Mouse (Mus musculus): ENCODE results near the gene Tm7sf2. TPM values are rescaled to one million over a fixed set of nuclear protein-coding genes. Genes with fewer than 3 reads are reported as not detected.

The Tm7sf2 gene
- polyA plus RNA-seq, 1 experiment from 2014 or later: 17.0 TPM

- no peak for TF ChIP-seq CTCF (IDR thresholded peaks at IDR 0.05; ENCODE audit: low read depth)
- Histone ChIP-seq H3K4me1 (replicated peaks; ENCODE audit: insufficient read depth, low read length) (peaks cover 5% of the 10 kb centered on the region; the same call in 1 of the 2 replicates), H3K9ac (ENCODE audit: low read depth, low read length) (no peak overlapping the region), H3K4me2 (ENCODE audit: low read length) (no peak overlapping the region), H3K27me3 (ENCODE audit: insufficient read depth, low read length) (no peaks in the 10 kb centered on the region), H3K4me3 (replicated peaks; ENCODE audit: low read depth, low read length) (no peak overlapping the region), H3K9me3 (replicated peaks; ENCODE audit: low read length) (no peaks in the 10 kb centered on the region), H3K36me3 (ENCODE audit: insufficient read depth, low read length) (no peaks in the 10 kb centered on the region), H3K27ac (no peak overlapping the region)
- ATAC-seq (replicated peaks; ENCODE audit: low FRiP score, low read depth) (no peak), DNase-seq (ENCODE audit: low spot score) (no peak)
Measured at GRCm38 (mm10) chr19:6037695-6038094, 30.5 kb downstream of the Tm7sf2 start.

DNA sequence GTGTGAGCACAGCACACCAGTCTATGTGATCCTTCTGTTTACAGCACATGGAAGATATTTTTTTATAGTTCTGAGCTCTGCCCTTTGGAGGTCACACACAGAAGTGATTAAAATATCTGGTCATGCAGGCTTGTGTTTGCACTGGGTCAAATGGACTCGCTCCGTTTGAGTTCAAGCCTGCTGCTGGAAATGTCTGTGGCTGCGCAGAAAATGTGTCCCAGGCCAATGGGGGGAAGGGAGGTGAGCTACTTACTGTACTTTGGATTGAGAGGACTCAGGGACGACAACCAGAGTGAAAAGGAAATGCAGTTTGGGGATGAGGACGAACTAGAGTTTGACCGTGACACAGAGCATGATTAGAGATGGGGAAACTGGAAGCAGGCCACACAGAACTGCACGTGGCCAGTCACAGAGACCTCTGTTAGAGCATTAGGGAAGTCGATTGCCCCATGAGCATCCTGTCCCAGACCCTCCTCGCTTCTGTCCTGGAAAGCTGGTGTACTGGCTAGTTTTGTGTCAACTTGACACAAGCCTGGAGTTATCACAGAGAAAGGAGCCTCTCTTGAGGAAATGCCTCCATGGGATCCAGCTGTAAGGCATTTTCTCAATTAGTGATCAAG, 32.1 kb downstream of the Tm7sf2 start:
- no peak for ATAC-seq (replicated peaks; ENCODE audit: low FRiP score, low read depth)
- no peak for DNase-seq (ENCODE audit: low spot score)
- Histone ChIP-seq H3K36me3 (ENCODE audit: insufficient read depth, low read length) (no peaks in the 10 kb centered on the region), H3K4me2 (ENCODE audit: low read length) (no peak overlapping the region), H3K9me3 (replicated peaks; ENCODE audit: low read length) (no peaks in the 10 kb centered on the region), H3K4me3 (replicated peaks; ENCODE audit: low read depth, low read length) (no peak overlapping the region), H3K9ac (ENCODE audit: low read depth, low read length) (no peak overlapping the region), H3K27me3 (ENCODE audit: insufficient read depth, low read length) (no peaks in the 10 kb centered on the region), H3K4me1 (replicated peaks; ENCODE audit: insufficient read depth, low read length) (no peaks in the 10 kb centered on the region), H3K27ac (no peak overlapping the region)
- WGBS: 65% methylated on average over 9 of the region's 9 CpGs
- no peak for TF ChIP-seq CTCF (IDR thresholded peaks at IDR 0.05; ENCODE audit: low read depth)

DNA sequence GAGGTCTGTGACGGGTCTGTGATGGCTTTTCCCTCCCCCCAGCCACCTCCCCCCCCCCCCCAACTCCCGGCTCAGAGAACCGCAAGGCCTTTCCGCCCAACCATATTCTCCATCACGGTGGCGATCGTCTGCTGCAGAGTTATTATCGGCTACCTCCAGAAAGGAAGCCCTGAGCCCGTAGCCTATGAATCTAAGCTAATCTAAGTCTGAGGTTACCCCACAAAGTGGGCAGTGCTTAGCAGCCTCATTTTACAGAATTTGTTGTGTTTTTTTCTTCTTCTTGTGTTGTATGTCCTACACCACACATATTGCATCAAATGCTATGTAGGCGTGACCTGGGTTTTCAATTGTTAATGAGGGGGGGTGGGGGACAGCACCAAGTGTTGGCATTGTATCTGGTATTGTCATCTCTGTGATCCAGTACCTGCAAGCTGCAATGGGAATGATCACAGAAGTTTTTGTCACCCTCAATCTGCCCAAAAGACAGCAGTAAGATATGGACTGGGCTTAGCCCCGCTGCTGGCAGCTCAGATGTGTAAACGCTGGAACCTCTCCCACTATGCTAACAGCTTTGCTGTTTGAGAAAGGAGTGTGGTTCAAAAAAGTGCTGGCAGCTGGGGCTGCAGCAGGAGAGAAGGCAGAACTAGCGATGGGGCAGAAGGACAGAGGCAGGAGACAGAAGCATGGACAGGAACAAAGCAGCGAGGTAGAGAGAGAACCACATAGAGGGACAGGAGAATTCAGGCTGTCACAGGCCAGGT, 37.5 kb downstream of the Tm7sf2 start:
- Histone ChIP-seq H3K27ac (no peak overlapping the region), H3K9me3 (replicated peaks; ENCODE audit: low read length) (no peaks in the 10 kb centered on the region), H3K9ac (ENCODE audit: low read depth, low read length) (no peak overlapping the region), H3K4me2 (ENCODE audit: low read length) (no peak overlapping the region), H3K27me3 (ENCODE audit: insufficient read depth, low read length) (no peaks in the 10 kb centered on the region), H3K4me3 (replicated peaks; ENCODE audit: low read depth, low read length) (no peak overlapping the region), H3K4me1 (replicated peaks; ENCODE audit: insufficient read depth, low read length) (no peaks in the 10 kb centered on the region), H3K36me3 (ENCODE audit: insufficient read depth, low read length) (no peaks in the 10 kb centered on the region)
- ATAC-seq (replicated peaks; ENCODE audit: low FRiP score, low read depth) (no peak), DNase-seq (ENCODE audit: low spot score) (no peak)
- 68% methylated on average over 14 of the region's 14 CpGs for WGBS
- TF ChIP-seq CTCF (IDR thresholded peaks at IDR 0.05; ENCODE audit: low read depth): no peak

DNA sequence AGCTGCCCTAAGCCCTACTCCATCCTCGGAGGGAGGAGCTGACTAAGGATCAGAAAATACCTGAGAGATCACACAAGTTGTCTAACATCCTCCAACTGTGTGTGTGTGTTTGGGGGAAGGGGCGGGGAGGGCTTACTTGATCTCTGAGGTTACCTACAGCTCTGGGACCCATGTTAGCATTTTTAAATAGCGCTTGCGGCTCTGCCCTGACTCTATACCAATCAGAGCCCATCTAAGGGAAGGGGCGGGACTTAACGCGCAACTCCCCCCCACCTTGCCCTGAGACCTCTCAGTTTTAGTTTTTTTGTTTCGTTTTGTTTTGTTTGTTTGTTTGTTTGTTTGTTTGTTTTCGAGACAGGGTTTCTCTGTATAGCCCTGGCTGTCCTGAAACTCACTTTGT, 38.7 kb downstream of the Tm7sf2 start:
- Histone ChIP-seq H3K9me3 (replicated peaks; ENCODE audit: low read length) (no peaks in the 10 kb centered on the region), H3K4me3 (replicated peaks; ENCODE audit: low read depth, low read length) (no peak overlapping the region), H3K27ac (no peak overlapping the region), H3K4me2 (ENCODE audit: low read length) (no peak overlapping the region), H3K9ac (ENCODE audit: low read depth, low read length) (no peak overlapping the region), H3K4me1 (replicated peaks; ENCODE audit: insufficient read depth, low read length) (no peaks in the 10 kb centered on the region), H3K36me3 (ENCODE audit: insufficient read depth, low read length) (no peaks in the 10 kb centered on the region), H3K27me3 (ENCODE audit: insufficient read depth, low read length) (no peaks in the 10 kb centered on the region)
- ATAC-seq (replicated peaks; ENCODE audit: low FRiP score, low read depth) (no peak), DNase-seq (ENCODE audit: low spot score) (no peak)
- WGBS: 82% methylated on average over 9 of the region's 9 CpGs
- no peak for TF ChIP-seq CTCF (IDR thresholded peaks at IDR 0.05; ENCODE audit: low read depth)

GRCm38 (mm10) chr19:6028991-6029390, 39.2 kb downstream of the Tm7sf2 start:
- Histone ChIP-seq H3K27me3 (ENCODE audit: insufficient read depth, low read length) (no peaks in the 10 kb centered on the region), H3K4me2 (ENCODE audit: low read length) (no peak overlapping the region), H3K4me1 (replicated peaks; ENCODE audit: insufficient read depth, low read length) (no peaks in the 10 kb centered on the region), H3K4me3 (replicated peaks; ENCODE audit: low read depth, low read length) (no peak overlapping the region), H3K9me3 (replicated peaks; ENCODE audit: low read length) (no peaks in the 10 kb centered on the region), H3K9ac (ENCODE audit: low read depth, low read length) (no peak overlapping the region), H3K36me3 (ENCODE audit: insufficient read depth, low read length) (no peaks in the 10 kb centered on the region), H3K27ac (no peak overlapping the region)
- no peak for TF ChIP-seq CTCF (IDR thresholded peaks at IDR 0.05; ENCODE audit: low read depth)
- no peak for ATAC-seq (replicated peaks; ENCODE audit: low FRiP score, low read depth)
- DNase-seq (ENCODE audit: low spot score): no peak
- 81% methylated on average over 6 of the region's 6 CpGs for WGBS

GRCm38 (mm10) chr19:6023930-6024329, 44.2 kb downstream of the Tm7sf2 start:
- Histone ChIP-seq H3K4me2 (ENCODE audit: low read length) (no peak overlapping the region), H3K36me3 (ENCODE audit: insufficient read depth, low read length) (no peaks in the 10 kb centered on the region), H3K4me3 (replicated peaks; ENCODE audit: low read depth, low read length) (no peak overlapping the region), H3K27ac (no peak overlapping the region), H3K27me3 (ENCODE audit: insufficient read depth, low read length) (no peaks in the 10 kb centered on the region), H3K4me1 (replicated peaks; ENCODE audit: insufficient read depth, low read length) (no peaks in the 10 kb centered on the region), H3K9me3 (replicated peaks; ENCODE audit: low read length) (no peaks in the 10 kb centered on the region), H3K9ac (ENCODE audit: low read depth, low read length) (no peak overlapping the region)
- ATAC-seq (replicated peaks; ENCODE audit: low FRiP score, low read depth) (no peak), DNase-seq (ENCODE audit: low spot score) (no peak)
- no peak for TF ChIP-seq CTCF (IDR thresholded peaks at IDR 0.05; ENCODE audit: low read depth)
- 76% methylated on average over 7 of the region's 7 CpGs for WGBS

Measured in kidney, postnatal 0 days (tissue).